Mouse (Mus musculus) limb, embryonic 14.5 days (tissue): ENCODE measurements around the gene Fto. TPM values are rescaled to one million over a fixed set of nuclear protein-coding genes. Genes with fewer than 3 reads are reported as not detected.

Source experiments
- ATAC-seq: fragments of 200-750 bp; cut with Nextera tagmentation; 2 replicates; pipeline ENCODE4 v1.8.0; 2017; ENCODE audit warnings: low read depth, moderate number of reproducible peaks, moderate TSS enrichment; ENCODE audit not compliant: low FRiP score
- DNase-seq: peaks from one replicate; pipeline ENCODE4 v3.0.0-alpha.2; 2015; ENCODE audit warnings: low spot score
- H3K27ac ChIP-seq: fragments of 300-500 bp; sonication (generic); replicated peaks from 2 replicates; pipeline ENCODE4 v1.5.1; 2014; ENCODE audit warnings: low read depth, mild to moderate bottlenecking, low read length, moderate library complexity, mixed read lengths
- H3K27me3 ChIP-seq: fragments of 300-500 bp; sonication (generic); 2 replicates; pipeline ENCODE4 v1.6.1; 2014; ENCODE audit warnings: low read length, mixed read lengths; ENCODE audit not compliant: control insufficient read depth, insufficient read depth
- H3K36me3 ChIP-seq: fragments of 300-500 bp; sonication (generic); 2 replicates; pipeline ENCODE4 v1.6.1; 2014; ENCODE audit warnings: mild to moderate bottlenecking, low read length, moderate library complexity, mixed read lengths; ENCODE audit not compliant: control insufficient read depth, insufficient read depth
- H3K4me1 ChIP-seq: fragments of 300-500 bp; sonication (generic); 2 replicates; pipeline ENCODE4 v1.6.1; 2014; ENCODE audit warnings: antibody characterized with exemption, low read length, mixed read lengths; ENCODE audit not compliant: control insufficient read depth, insufficient read depth
- H3K4me2 ChIP-seq: fragments of 300-500 bp; sonication (generic); replicated peaks from 2 replicates; pipeline ENCODE4 v1.6.1; 2014; ENCODE audit warnings: low read depth, mild to moderate bottlenecking, low read length, moderate library complexity; ENCODE audit not compliant: severe bottlenecking
- H3K4me3 ChIP-seq: fragments of 300-500 bp; sonication (generic); replicated peaks from 2 replicates; pipeline ENCODE4 v1.5.1; 2014; ENCODE audit warnings: low read length
- H3K9ac ChIP-seq: fragments of 300-500 bp; sonication (generic); 2 replicates; pipeline ENCODE4 v1.6.1; 2014; ENCODE audit warnings: mild to moderate bottlenecking, low read depth, low read length, moderate library complexity; ENCODE audit not compliant: severe bottlenecking
- H3K9me3 ChIP-seq: fragments of 300-500 bp; sonication (generic); 2 replicates; pipeline ENCODE4 v1.6.1; 2016; ENCODE audit warnings: low read length; ENCODE audit not compliant: control insufficient read depth
- POLR2A ChIP-seq: fragments of 200-500 bp; IDR thresholded peaks from 2 replicates; pipeline ENCODE4 v1.8.0; 2012; ENCODE audit warnings: inconsistent platforms, mild to moderate bottlenecking, moderate library complexity, borderline replicate concordance; ENCODE audit not compliant: insufficient read depth, insufficient read length; ENCODE audit errors: extremely low read depth
- WGBS: fragments of 180-500 bp; shearing (Covaris S2); extraction: QIAGEN DNeasy Blood & Tissue Kit; methylation state at CpG from one replicate; pipeline ENCODE4 v1.1.7; 2014; 5-methylcytosine and 5-hydroxymethylcytosine counted together
- polyA plus RNA-seq, 2 experiments: library from polyadenylated mRNA; depleted of rRNA in 1 of 2; stranded (reverse) in 1 of 2; unstranded in 1 of 2; fragments of >200 nt; fragmentation: Nextera tagmentation in 1 of 2; extraction: Ambion mirVana in 1 of 2; gene quantifications; 2 replicates each; pipeline versions ENCODE4 v1.2.1 to v1.2.3; 2012 to 2014

Fto gene
- polyA plus RNA-seq, 2 experiments: 80.0 to 107 TPM

GRCm38 (mm10) chr8:91463757-91464156 lies 150.4 kb downstream of the Fto start:
- Histone ChIP-seq H3K9ac (no peak overlapping the region), H3K36me3 (0 out of 2 replicates have a peak, but pooled peaks cover 2% of the 10 kb centered on the region), H3K4me2 (no peak overlapping the region), H3K27me3 (no peaks in the 10 kb centered on the region), H3K4me1 (no peaks in the 10 kb centered on the region), H3K4me3 (no peak overlapping the region), H3K27ac (no peak overlapping the region), H3K9me3 (no peaks in the 10 kb centered on the region)
- TF ChIP-seq POLR2A: no peak
- DNase-seq (no peak), ATAC-seq (no peak)
- 67% methylated on average over 2 of the region's 2 CpGs for WGBS

GRCm38 (mm10) chr8:91467463-91467862 lies 154.1 kb downstream of the Fto start:
- no peak overlapping the region for H3K4me2 ChIP-seq
- ATAC-seq: no peak
- peaks cover 5% of the 10 kb centered on the region; the same call in 1 of the 2 replicates for H3K4me1 ChIP-seq
- H3K4me3 ChIP-seq: no peak overlapping the region
- TF ChIP-seq POLR2A: no peak
- H3K9me3 ChIP-seq: no peaks in the 10 kb centered on the region
- 58% methylated on average over 3 of the region's 3 CpGs for WGBS
- no peak for DNase-seq
- H3K9ac ChIP-seq: no peak overlapping the region
- H3K36me3 ChIP-seq: peaks cover 6% of the 10 kb centered on the region; the same call in 1 of the 2 replicates
- no peak overlapping the region for H3K27ac ChIP-seq
- H3K27me3 ChIP-seq: no peaks in the 10 kb centered on the region

GRCm38 (mm10) chr8:91467881-91468534 lies 154.7 kb downstream of the Fto start:
- TF ChIP-seq POLR2A: no peak
- no peaks in the 10 kb centered on the region for H3K27me3 ChIP-seq
- H3K4me3 ChIP-seq: no peak overlapping the region
- WGBS: 77% methylated on average over 8 of the region's 8 CpGs
- H3K9me3 ChIP-seq: no peaks in the 10 kb centered on the region
- peaks cover 6% of the 10 kb centered on the region; the same call in 1 of the 2 replicates for H3K36me3 ChIP-seq
- H3K4me1 ChIP-seq: peaks cover 5% of the 10 kb centered on the region; the same call in 1 of the 2 replicates
- no peak overlapping the region for H3K9ac ChIP-seq
- DNase-seq (no peak), ATAC-seq (no peak)
- no peak overlapping the region for H3K4me2 ChIP-seq
- no peak overlapping the region for H3K27ac ChIP-seq

GRCm38 (mm10) chr8:91469441-91469840 lies 156.1 kb downstream of the Fto start:
- ATAC-seq: no peak
- peaks cover 12% of the 10 kb centered on the region for H3K36me3 ChIP-seq
- H3K4me1 ChIP-seq: peaks cover 5% of the 10 kb centered on the region; the same call in 1 of the 2 replicates
- H3K4me2 ChIP-seq: no peak overlapping the region
- no peak overlapping the region for H3K4me3 ChIP-seq
- no peak overlapping the region for H3K27ac ChIP-seq
- DNase-seq: no peak
- no peaks in the 10 kb centered on the region for H3K27me3 ChIP-seq
- WGBS: 89% methylated on average over 8 of the region's 8 CpGs
- TF ChIP-seq POLR2A: no peak
- H3K9me3 ChIP-seq: no peaks in the 10 kb centered on the region
- no peak overlapping the region for H3K9ac ChIP-seq

GRCm38 (mm10) chr8:91474731-91475279 lies 161.5 kb downstream of the Fto start:
- peaks cover 5% of the 10 kb centered on the region; the same call in 1 of the 2 replicates for H3K4me1 ChIP-seq
- H3K4me3 ChIP-seq: no peak overlapping the region
- no peak overlapping the region for H3K27ac ChIP-seq
- peaks cover 23% of the 10 kb centered on the region for H3K36me3 ChIP-seq
- no peaks in the 10 kb centered on the region for H3K27me3 ChIP-seq
- H3K9me3 ChIP-seq: no peaks in the 10 kb centered on the region
- H3K4me2 ChIP-seq: no peak overlapping the region
- H3K9ac ChIP-seq: no peak overlapping the region
- WGBS: 92% methylated on average over 6 of the region's 6 CpGs
- ATAC-seq: no peak
- TF ChIP-seq POLR2A: no peak
- DNase-seq: no peak
